Mouse (Mus musculus): ENCODE results near the gene Klhl4.

Klhl4 gene

DNA sequence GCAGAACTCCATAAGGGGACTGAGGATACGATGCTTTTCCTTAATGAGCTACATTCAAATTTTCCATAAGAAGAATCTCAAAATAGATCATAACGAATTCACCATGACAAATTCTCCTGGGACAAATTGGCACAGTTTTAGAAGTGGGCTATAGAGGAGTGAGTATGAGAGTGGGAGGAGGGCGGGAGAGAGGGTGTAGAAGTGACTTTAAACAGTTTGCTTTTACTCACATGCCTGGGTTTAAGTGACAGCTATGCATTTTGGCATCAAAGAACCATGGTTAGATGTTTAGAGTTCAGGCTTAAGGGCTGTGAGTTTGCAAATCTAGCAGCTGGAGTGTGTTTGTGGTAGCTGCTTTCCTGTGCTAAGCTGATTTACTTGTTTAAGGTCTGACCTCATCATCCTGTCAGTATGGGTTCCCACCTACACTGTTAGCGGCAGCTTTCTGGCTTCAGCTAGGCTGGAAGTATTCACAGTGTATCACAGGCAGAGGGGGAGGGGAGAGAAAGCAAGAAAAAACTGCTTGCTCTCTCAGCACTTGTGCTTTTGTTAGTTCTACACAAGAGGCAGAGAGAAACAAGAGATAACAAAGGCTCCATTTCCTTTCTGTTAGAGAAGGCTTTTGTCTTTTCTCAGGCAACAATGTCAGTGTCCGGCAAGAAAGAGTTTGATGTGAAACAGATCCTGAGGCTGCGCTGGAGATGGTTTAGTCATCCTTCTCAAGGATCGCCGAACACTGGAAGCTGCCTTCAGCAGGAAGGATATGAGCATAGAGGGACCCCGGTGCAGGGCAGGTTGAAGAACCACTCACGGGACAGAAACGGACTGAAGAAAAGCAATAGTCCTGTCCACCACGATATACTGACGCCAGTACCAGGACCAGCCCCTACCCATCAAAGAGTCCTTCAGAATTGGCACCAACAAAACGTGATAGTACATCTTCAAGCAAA lies at the start of gene Klhl4:
Gene Klhl4, plus strand, starts transcription at position 552 of the 950 bp plus-strand sequence.
- DNase-seq: peak; percentile 10

- DNase-seq: no peak
Observed at GRCm38 (mm10) chrX:114484153-114484552, 10.0 kb downstream of the Klhl4 start.

- DNase-seq: no peak
Observed at GRCm38 (mm10) chrX:114486691-114487090, 12.6 kb downstream of the Klhl4 start.

GRCm38 (mm10) chrX:114558141-114558540 lies 84.0 kb downstream of the Klhl4 start:
- no peak for DNase-seq

- DNase-seq: no peak
Observed at GRCm38 (mm10) chrX:114582311-114582710, 108.2 kb downstream of the Klhl4 start.
